Mouse (Mus musculus) lung, adult 10 weeks (tissue): ENCODE results near the gene Olfr23. TPM values are rescaled to one million over a fixed set of nuclear protein-coding genes. Genes with fewer than 3 reads are reported as not detected.

Source experiments
- polyA plus RNA-seq: library from polyadenylated mRNA; stranded (reverse); fragments of 350-450 nt; fragmentation: Illumina TruSeq; extraction: RNeasy Lipid Tissue Mini Kit (QIAGEN cat#74804); gene quantifications from one replicate; pipeline ENCODE4 v1.2.3, GENCODE M21; 2014; ENCODE audit warnings: low read depth, low replicate concordance; ENCODE audit not compliant: insufficient read depth

Gene Olfr23
- polyA plus RNA-seq: not detected

GRCm38 (mm10) chr11:73936377-73936776 lies at the start of gene Olfr23:
Gene Olfr23, plus strand, starts transcription at chr11:73936677.

GRCm38 (mm10) chr11:73890671-73891070 lies 45.8 kb upstream of the Olfr23 start, which contains the start of gene Olfr394:
Gene Olfr394, minus strand, starts transcription at chr11:73890771.

GRCm38 (mm10) chr11:73909199-73909598 lies 27.3 kb upstream of the Olfr23 start, which contains the start of gene Olfr395:
Gene Olfr395, minus strand, starts transcription at chr11:73909299.

GRCm38 (mm10) chr11:73960517-73960916 lies 24.0 kb downstream of the Olfr23 start, which contains the start of gene Olfr397:
Gene Olfr397, plus strand, starts transcription at chr11:73960817.

GRCm38 (mm10) chr11:73990307-73990706 lies 53.8 kb downstream of the Olfr23 start, which contains the start of gene Olfr398:
Gene Olfr398, minus strand, starts transcription at chr11:73990407.

Other genes starting within 250 kb of the Olfr23 start
- gene Zfp735, start 247.9 kb upstream of the Olfr23 start, polyA plus RNA-seq: not detected
- gene Olfr389, start 156.0 kb upstream of the Olfr23 start, polyA plus RNA-seq: not detected
- gene Olfr390, start 153.7 kb upstream of the Olfr23 start, polyA plus RNA-seq: not detected
- not detected for gene Olfr391-ps, start 133.6 kb upstream of the Olfr23 start, polyA plus RNA-seq
- not detected for gene Olfr392, start 119.6 kb upstream of the Olfr23 start, polyA plus RNA-seq
- gene Olfr393, start 85.2 kb upstream of the Olfr23 start, polyA plus RNA-seq: not detected
- not detected for gene Olfr394, start 45.9 kb upstream of the Olfr23 start, polyA plus RNA-seq
- not detected for gene Olfr395, start 27.4 kb upstream of the Olfr23 start, polyA plus RNA-seq
- gene Olfr397, start 24.1 kb downstream of the Olfr23 start, polyA plus RNA-seq: not detected
- gene Olfr398, start 53.7 kb downstream of the Olfr23 start, polyA plus RNA-seq: not detected
- gene Olfr139, start 119.9 kb downstream of the Olfr23 start, polyA plus RNA-seq: not detected
- gene Olfr399, start 119.9 kb downstream of the Olfr23 start, polyA plus RNA-seq: not detected
- not detected for gene Zfp616, start 133.3 kb downstream of the Olfr23 start, polyA plus RNA-seq
- not detected for gene Olfr401, start 177.0 kb downstream of the Olfr23 start, polyA plus RNA-seq
- not detected for gene Olfr402, start 216.9 kb downstream of the Olfr23 start, polyA plus RNA-seq
- gene Olfr403, start 249.6 kb downstream of the Olfr23 start, polyA plus RNA-seq: not detected